Mouse (Mus musculus): ENCODE results near the gene Armc6.

- TF ChIP-seq POLR2A (IDR thresholded peaks at IDR 0.05; ENCODE audit: borderline replicate concordance, extremely low read depth, insufficient read depth, insufficient read length, poor library complexity, severe bottlenecking) (no peak), CTCF (IDR thresholded peaks at IDR 0.05; ENCODE audit: borderline replicate concordance, extremely low read depth, insufficient read depth, insufficient read length) (no peak)
These were observed 29.5 kb downstream of the Armc6 start for GRCm38 (mm10) chr8:70204757-70205156.
